Mouse (Mus musculus) liver, embryonic 14.5 days (tissue): ENCODE measurements around the gene Dhrs4.

Source experiments
- CTCF ChIP-seq: IDR thresholded peaks from 2 replicates; pipeline ENCODE4 v1.5.1; 2016; ENCODE audit warnings: antibody characterized with exemption, low read depth, control low read depth
- EP300 ChIP-seq: IDR thresholded peaks from 2 replicates; pipeline ENCODE4 v1.6.1; 2016; ENCODE audit warnings: antibody characterized with exemption, low read depth

DNA sequence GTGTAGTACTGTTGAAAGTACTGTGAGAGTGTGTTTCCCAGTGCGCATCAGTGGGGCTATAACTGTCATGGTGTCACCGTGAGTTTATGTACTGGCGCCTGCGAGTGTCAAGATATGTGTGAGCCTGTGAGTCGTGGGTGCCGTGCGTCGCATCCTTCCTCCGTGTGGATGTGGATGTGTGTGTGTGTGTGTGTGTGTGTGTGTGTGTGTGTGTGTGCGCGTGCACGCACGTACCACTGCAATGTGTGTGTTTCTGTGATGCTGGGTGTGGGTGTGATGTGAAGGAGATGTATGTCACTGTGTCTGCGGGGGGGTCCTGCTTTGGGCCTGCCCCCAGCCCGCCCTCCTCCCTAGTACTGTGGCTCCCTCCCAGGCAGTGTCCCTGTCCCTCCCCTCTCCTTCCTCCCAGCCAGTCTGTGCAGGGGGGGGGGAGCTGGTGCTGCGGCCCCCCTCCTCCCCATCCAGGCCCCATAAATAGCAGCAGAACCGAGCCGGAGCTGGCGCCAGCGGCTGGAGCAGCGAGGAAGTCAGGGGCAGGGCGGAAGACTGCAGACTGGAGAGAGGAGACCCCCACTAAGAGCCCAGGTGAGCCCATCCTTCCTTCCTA lies 31.7 kb downstream of the Dhrs4 start, which contains the start of gene Cpne6:
- TF ChIP-seq CTCF: no peak
- TF ChIP-seq EP300: no peak
